Mouse (Mus musculus) hematopoietic multipotent progenitor cell, adult 10-12 weeks (in vitro differentiated cells): ENCODE measurements around the gene Srp72. TPM values are rescaled to one million over a fixed set of nuclear protein-coding genes. Genes with fewer than 3 reads are reported as not detected.

ENCODE experiments used
- polyA plus RNA-seq: library from polyadenylated mRNA; stranded (reverse); fragments of >175 nt; gene quantifications from 2 replicates; pipeline ENCODE4 v1.2.3, GENCODE M21; 2012; ENCODE audit warnings: low replicate concordance

The Srp72 gene
- 27.4 and 54.1 TPM in 2 replicates for polyA plus RNA-seq

DNA sequence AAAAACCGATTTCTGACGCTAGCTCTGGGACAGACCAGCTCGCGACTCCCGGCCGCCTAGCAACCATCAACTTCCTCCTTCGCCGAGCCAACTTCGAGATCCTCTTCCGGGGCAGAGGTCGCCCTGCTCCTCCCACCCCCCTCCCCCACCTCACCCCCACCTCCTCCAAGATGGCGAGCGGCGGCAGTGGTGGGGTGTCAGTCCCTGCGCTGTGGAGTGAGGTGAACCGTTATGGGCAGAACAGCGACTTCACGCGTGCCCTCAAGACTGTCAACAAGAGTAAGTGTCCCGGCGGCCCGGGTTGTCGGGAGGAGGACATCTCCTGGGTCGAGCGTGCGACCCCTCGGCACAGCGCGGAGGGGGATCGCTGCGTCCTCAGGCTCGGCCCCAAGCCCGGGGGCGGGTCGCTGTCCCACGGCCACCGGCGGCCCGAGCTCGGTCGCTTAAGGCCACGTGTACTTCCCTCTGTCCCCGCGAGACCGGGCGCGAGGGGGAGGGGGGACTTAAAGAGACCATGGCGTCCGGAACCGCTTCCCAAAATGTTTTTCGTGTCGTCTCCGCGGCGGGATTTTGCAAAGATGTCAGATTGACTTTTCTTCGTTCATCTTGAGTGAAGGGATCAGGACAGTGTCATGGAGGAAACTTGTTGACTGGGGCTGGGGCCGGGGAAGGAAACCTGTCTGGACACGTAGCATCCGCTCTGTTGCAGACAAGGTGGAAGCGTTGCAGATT, at the start of gene Srp72:
Srp72 (plus strand) TSS at position 130 of the 732 bp plus-strand sequence.

DNA sequence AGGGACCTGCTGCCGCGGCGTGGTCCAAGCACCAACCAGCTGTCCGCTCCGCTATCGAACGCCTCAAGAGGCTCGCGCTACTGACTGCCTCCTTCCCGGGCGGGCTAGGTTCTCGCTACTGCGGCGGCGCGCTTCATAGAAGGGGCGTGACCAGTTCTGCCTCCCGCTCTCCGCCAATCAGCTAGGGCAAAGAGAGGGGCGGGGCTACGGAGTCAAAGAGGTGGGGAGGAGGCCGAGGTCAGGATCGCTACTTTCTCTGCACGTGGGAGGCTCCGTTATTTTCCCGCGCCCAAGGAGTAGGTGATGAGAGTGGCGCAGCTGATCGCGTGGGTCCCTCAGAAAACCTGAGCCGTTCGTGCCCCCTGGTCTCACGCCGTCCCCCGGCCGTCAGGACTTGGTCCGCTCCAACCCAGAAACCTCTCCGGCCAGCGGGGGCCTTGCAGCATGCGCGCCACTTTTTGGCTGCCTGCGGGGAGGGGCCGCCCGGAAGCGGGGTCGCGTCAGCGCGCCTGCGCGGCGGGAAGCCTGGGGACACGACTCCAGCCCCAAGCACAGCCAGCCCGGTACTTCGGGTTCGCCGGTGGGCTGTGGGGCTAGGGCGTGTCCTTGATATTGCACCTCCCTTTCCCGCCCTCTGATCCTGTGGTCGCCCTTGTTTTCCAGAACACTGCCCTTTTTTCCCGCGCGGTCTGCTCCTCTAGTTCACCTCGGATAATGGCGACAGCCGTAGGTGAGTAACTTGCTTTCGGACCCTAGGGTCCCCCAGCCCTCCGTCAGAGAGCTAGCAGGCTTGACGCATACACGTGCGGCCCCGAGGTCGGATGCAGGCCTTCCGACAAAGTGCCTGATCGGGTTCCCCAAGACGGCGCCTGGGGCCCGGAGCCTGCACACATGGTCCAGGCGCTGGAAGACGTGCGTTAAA, 23.1 kb upstream of the Srp72 start, which contains the start of the genes Paics and Ppat:
Paics (plus strand) TSS at position 202 of the 922 bp plus-strand sequence.
Ppat (minus strand) TSS at position 473 of the 922 bp plus-strand sequence.

DNA sequence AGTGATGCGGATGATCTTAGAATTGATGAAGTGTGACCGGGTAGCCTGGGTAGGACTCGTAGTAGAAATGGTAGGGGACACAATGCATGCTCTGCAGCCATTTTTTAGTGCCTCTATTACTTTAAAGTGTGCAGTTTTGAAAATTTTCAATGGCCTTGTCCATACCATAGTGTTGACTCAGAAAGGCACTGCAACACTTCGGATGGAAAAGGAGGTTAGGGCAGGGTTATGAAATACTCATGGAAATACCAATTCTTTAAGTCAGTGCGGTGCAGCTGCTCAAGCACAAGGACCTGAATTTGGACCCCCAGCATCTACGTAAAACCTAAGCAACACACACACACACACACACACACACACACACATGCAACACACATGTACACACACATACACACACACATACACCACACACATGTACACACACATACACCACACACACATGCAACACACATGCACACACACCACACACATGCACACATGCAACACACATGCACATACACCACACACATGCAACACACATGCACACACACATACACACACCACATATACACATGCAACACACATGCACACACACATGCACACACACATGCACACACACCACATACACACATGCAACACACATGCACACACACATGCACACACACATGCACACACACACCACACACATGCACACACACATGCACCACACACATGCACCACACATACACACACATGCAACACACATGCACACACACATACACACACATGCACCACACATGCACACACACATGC, 29.8 kb downstream of the Srp72 start, which contains the start of gene Arl9:
Arl9 (plus strand) TSS at position 5 of the 771 bp plus-strand sequence.

DNA sequence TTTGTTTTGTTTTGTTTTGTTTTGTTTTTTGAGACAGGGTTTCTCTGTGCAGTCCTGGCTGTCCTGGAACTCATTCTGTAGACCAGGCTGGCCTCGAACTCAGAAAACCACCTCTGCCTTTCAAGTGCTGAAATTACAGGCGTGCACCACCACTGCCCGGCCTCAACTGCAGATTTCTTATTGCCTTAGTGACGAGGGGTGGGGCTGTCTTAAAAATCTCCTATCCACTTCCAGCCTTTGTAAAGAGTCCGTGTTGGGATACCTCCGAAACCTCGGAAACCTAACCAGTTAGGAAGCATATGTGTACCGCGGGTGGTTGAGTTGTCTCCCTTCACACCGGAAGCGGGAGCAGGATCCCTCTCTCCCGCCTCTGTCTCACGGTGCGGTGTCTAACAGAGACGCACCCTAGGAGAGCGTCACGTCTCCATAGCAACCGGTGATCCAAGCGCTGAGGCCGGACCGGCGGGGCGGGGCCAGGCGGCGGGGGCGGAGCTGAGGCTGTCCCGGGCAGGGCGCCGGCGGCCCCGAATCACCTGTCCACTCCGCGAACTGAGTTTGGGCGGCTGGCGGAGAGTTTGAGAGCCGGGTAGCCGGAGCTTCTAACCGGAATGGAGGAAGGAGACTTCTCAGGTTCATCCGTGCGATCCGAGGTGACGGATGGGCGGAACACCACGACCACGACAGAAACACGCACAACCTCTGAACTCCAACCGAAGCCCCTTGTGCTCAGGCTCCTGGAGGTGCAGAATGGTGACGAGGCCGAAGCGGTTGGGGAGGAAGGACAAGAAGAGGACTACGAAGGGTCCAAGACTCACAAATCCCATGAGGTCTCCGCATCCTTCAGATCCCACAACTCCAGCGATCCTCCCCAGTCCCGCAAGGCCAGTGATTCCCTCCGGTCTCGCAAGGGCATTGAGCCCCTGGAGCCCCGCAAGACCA, 41.3 kb downstream of the Srp72 start, which contains the start of gene Thegl:
Thegl (plus strand) TSS at position 480 of the 939 bp plus-strand sequence.

Other genes with a start within 250 kb of the Srp72 start
- gene Aasdh, start 69.2 kb upstream of the Srp72 start, polyA plus RNA-seq = 2.7 and 4.0 TPM in 2 replicates
- 8.4 and 12.2 TPM in 2 replicates for gene Paics, start 23.4 kb upstream of the Srp72 start, polyA plus RNA-seq
- 4.8 and 6.5 TPM in 2 replicates for gene Ppat, start 23.1 kb upstream of the Srp72 start, polyA plus RNA-seq
- gene Arl9, start 29.4 kb downstream of the Srp72 start, polyA plus RNA-seq = not detected in 2 replicates
- 0.08 and 0.28 TPM in 2 replicates for gene Thegl, start 41.3 kb downstream of the Srp72 start, polyA plus RNA-seq
- 12.5 and 26.2 TPM in 2 replicates for gene Hopx, start 140.4 kb downstream of the Srp72 start, polyA plus RNA-seq
- 0.36 TPM in 1 of 2 replicates, not detected in the other for gene Spink2, start 236.8 kb downstream of the Srp72 start, polyA plus RNA-seq